Mouse (Mus musculus) ES-E14 (cell line): ENCODE measurements around the gene Phgr1.
A peak's percentile ranks its signal among the peaks of the same experiment; 100 is the strongest.

Experiments
- CHD2 ChIP-seq: IDR thresholded peaks from 2 replicates; pipeline ENCODE4 v1.6.1; 2014; ENCODE audit warnings: mild to moderate bottlenecking, low read depth, low read length, inconsistent platforms
- HCFC1 ChIP-seq: IDR thresholded peaks from 2 replicates; pipeline ENCODE4 v1.6.1; 2012; ENCODE audit warnings: low read length, inconsistent platforms, borderline replicate concordance; ENCODE audit not compliant: insufficient read depth
- MAFK ChIP-seq: IDR thresholded peaks from 2 replicates; pipeline ENCODE4 v1.6.1; 2014; ENCODE audit warnings: mild to moderate bottlenecking, low read depth, low read length, inconsistent platforms; ENCODE audit not compliant: insufficient read depth
- ZC3H11A ChIP-seq: IDR thresholded peaks from 2 replicates; pipeline ENCODE4 v1.6.1; 2012; ENCODE audit warnings: low read depth, mild to moderate bottlenecking, inconsistent platforms, low read length, borderline replicate concordance
- ZNF384 ChIP-seq: IDR thresholded peaks from 2 replicates; pipeline ENCODE4 v1.6.1; 2012; ENCODE audit warnings: low read depth, low read length, inconsistent platforms

DNA sequence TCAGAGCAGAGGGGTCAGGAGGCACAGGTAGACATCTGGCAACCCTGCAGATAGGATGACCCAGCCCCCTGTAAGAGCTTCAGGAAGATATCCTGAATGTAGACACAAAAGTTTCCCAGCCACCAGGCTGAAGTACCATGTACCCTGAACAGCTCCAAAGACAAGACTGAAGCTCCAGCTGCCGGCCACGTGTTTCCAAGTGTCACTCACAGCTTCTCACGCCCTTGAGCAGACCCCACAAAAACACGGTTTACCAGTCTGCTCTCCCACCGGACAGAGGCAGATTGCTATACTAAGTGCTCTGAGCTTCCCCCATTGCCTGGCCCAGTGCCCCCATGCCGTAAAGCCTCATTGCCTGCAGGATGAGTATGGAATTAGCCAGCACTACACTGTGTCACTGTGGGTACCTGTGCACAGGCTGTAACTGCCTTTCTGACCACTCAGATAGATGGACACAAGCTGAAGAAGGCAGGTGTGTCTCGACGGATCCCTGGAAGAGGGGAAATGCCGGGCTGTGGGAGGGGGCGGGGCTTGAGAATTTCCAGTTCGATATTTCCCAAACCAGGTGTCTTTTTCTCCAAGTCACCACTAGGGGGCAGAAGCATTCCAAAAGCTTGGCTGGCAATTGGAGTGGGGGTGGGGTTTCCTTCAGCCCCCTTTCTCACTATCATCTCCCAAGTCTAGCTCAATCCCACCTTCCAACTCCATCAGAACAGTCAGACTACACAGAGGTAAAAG, 8.3 kb upstream of the Phgr1 start:
- TF ChIP-seq CHD2 (peak; percentile 47; the same call in 1 of the 2 replicates), MAFK (0 out of 2 replicates have a peak, but pooled peaks have one; percentile 10), ZNF384 (no peak), ZC3H11A (peak; percentile 17; the same call in 1 of the 2 replicates), HCFC1 (no peak)
